10 mouse cellular contexts compared by ENCODE assay signal in genomic region chr11:35527816-35528462, GRCm38 (mm10).
DNase-seq lines count a peak whose midpoint lies in the region; ATAC-seq and TF ChIP-seq lines count a peak whose summit lies in the region.
"Had no signal": no experiment of that assay in that cellular context is flagged by ENCODE, and none has a peak within 500 bp of the region (broad histone marks: within the 10 kb centered on the region; RNA-seq: fewer than 3 reads in every experiment).

No protein-coding gene starts in this region.

- no peaks in the 10 kb centered on the region for H3K36me3 ChIP-seq in forebrain, postnatal 0 days (ENCODE audit: insufficient read depth)
- H3K36me3 ChIP-seq in midbrain, embryonic 12.5 days, result no peaks in the 10 kb centered on the region
- H3K36me3 ChIP-seq in heart, embryonic 11.5 days (ENCODE audit: control insufficient read depth, insufficient read depth, low read length), result no peaks in the 10 kb centered on the region
- H3K36me3 ChIP-seq: heart, embryonic 13.5 days had no signal

- ATAC-seq in forebrain, postnatal 0 days, result peak; percentile 73
- ATAC-seq in midbrain, embryonic 12.5 days (ENCODE audit: low FRiP score, low read depth), result peak; percentile 71
- ATAC-seq in heart, embryonic 11.5 days (replicated peaks; ENCODE audit: insufficient number of reproducible peaks, low FRiP score, low TSS enrichment), result no peak

- no peaks in the 10 kb centered on the region; the same call in 1 of the 2 replicates for H3K27me3 ChIP-seq in forebrain, postnatal 0 days (ENCODE audit: insufficient read depth, low read length)
- peaks cover 40% of the 10 kb centered on the region for H3K27me3 ChIP-seq in midbrain, embryonic 12.5 days
- H3K27me3 ChIP-seq in heart, embryonic 11.5 days (ENCODE audit: control insufficient read depth, insufficient read depth, low read length), result no peaks in the 10 kb centered on the region
- H3K27me3 ChIP-seq: heart, embryonic 13.5 days had no signal

- peak; percentile 14; the same call in 1 of the 2 replicates for TF ChIP-seq CTCF in forebrain, postnatal 0 days (IDR thresholded peaks at IDR 0.05; ENCODE audit: low read depth)

- H3K9me3 ChIP-seq in forebrain, postnatal 0 days (ENCODE audit: low read length), result no peaks in the 10 kb centered on the region
- no peaks in the 10 kb centered on the region for H3K9me3 ChIP-seq in midbrain, embryonic 12.5 days
- no peaks in the 10 kb centered on the region for H3K9me3 ChIP-seq in heart, embryonic 11.5 days (replicated peaks; ENCODE audit: control insufficient read depth, low read length)
- H3K9me3 ChIP-seq: heart, embryonic 13.5 days had no signal

- no peak overlapping the region for H3K27ac ChIP-seq in forebrain, postnatal 0 days (ENCODE audit: low read depth, low read length)
- peak overlapping the region; percentile 64 for H3K27ac ChIP-seq in midbrain, embryonic 12.5 days (replicated peaks)
- no peak overlapping the region for H3K27ac ChIP-seq in heart, embryonic 11.5 days (ENCODE audit: low read depth, low read length)
- H3K27ac ChIP-seq: heart, embryonic 13.5 days had no signal

- H3K4me1 ChIP-seq in forebrain, postnatal 0 days (ENCODE audit: insufficient read depth), result no peaks in the 10 kb centered on the region
- H3K4me1 ChIP-seq in midbrain, embryonic 12.5 days, result peaks cover 34% of the 10 kb centered on the region
- H3K4me1 ChIP-seq in heart, embryonic 11.5 days (ENCODE audit: control insufficient read depth, insufficient read depth, low read length), result no peaks in the 10 kb centered on the region; the same call in 1 of the 2 replicates
- H3K4me1 ChIP-seq: heart, embryonic 13.5 days had no signal

- no peak overlapping the region for H3K4me3 ChIP-seq in forebrain, postnatal 0 days (ENCODE audit: low read depth, low read length)
- no peak overlapping the region for H3K4me3 ChIP-seq in midbrain, embryonic 12.5 days
- no peak overlapping the region for H3K4me3 ChIP-seq in heart, embryonic 11.5 days (ENCODE audit: low read depth, low read length)
- H3K4me3 ChIP-seq: heart, embryonic 13.5 days had no signal

- no peak overlapping the region for H3K4me2 ChIP-seq in forebrain, postnatal 0 days (ENCODE audit: low read depth)
- no peak overlapping the region for H3K4me2 ChIP-seq in midbrain, embryonic 12.5 days (replicated peaks)
- no peak overlapping the region for H3K4me2 ChIP-seq in heart, embryonic 11.5 days
- H3K4me2 ChIP-seq: heart, embryonic 13.5 days had no signal

- 25% methylated on average over 7 of the region's 7 CpGs for WGBS in forebrain, postnatal 0 days
- WGBS in midbrain, embryonic 12.5 days, result 19% methylated on average over 7 of the region's 7 CpGs
- 81% methylated on average over 7 of the region's 7 CpGs for WGBS in heart, embryonic 11.5 days (ENCODE audit: insufficient replicate concordance)

- no peak overlapping the region for H3K9ac ChIP-seq in forebrain, postnatal 0 days
- no peak overlapping the region for H3K9ac ChIP-seq in midbrain, embryonic 12.5 days (replicated peaks)
- H3K9ac ChIP-seq in heart, embryonic 11.5 days (ENCODE audit: low read depth, low read length), result no peak overlapping the region
- H3K9ac ChIP-seq: heart, embryonic 13.5 days had no signal

- DNase-seq in frontal cortex, adult 2 months (ENCODE audit: extremely low spot score in 1 of 2, low spot score in 1 of 2), result peak; percentile 23 to 58
- no peak for DNase-seq in frontal cortex, postnatal 10 days (ENCODE audit: low spot score in 2 of 2)
- peak; percentile 63 for DNase-seq in NIH3T3 (ENCODE audit: low read depth)
- DNase-seq in forebrain, postnatal 0 days, result peak; percentile 75
- DNase-seq in liver, result no peak
- no peak for DNase-seq in gastrocnemius, postnatal 25 days
- DNase-seq: cerebellum, adult 9-11 months had no signal

Comparison
In these comparisons a context has a peak if more than half of its experiments do, and no peak if none do; other contexts are left out.
1. DNase-seq: peak in frontal cortex, adult 2 months (2 of 2), NIH3T3 (single experiment) and forebrain, postnatal 0 days (single experiment); none in frontal cortex, postnatal 10 days (0 of 2), liver (single experiment) and gastrocnemius, postnatal 25 days (single experiment).